Mouse (Mus musculus) T-helper 2 cell (primary cell): ENCODE results near the gene Ttc7b.

Experiments
- in situ Hi-C: fragments of 300-600 bp; cut with MboI, MseI; formaldehyde crosslinking; loops from one replicate; pipeline ENCODE4 v1.15.1; 2025; ENCODE audit warnings: high pct_unique_total_duplicates

Gene Ttc7b

DNA sequence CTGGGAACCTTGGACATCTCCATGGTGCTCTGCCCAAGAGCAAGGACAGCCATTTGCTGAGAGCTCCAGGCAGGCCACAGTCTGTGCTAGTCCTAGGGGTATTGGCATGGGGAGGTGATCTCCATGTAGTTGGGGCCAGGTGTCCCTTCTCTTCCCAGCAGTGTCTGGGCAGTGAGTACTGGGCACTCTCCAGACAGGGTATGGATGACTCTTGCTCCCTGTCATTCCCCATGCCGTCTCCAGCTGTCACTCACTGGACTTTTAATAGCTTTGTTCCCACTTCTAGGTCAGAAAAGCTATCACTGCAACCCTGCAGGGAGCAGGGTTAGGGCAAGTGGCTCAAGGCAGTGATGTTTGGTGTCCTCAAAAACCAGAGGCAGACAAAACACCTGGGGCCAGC is 214.3 kb downstream of the Ttc7b start:
- in situ Hi-C loops: no loop called here

DNA sequence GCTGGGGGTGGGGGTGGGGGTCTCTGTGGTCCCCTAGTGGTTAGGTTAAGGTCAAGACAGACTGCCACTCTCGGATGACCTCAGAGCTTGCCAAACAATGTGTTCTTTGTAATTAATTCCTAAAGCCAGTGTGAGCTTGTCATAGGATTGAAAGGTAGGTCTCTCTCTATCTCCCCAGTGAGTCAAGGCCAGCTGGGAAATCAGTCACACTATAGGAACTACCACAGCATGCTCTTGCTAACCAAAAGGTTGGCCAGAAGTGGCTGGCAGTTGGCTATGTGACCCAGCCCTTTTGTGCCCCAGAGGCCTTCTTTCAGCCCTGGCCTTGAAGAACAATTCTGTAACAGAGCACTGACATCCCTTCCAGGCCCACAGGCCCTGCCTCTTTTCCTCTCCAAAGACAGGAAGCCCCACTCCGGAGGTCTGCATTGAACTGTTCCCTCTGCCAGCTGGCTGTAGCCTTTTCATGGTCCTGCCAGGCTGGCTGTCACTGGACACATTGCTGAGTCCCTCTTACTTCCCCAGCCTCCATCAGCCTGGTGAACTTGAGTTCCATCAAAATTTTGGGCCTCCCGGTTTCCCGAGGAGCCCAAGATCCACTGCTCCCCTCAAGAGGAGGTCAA is 215.5 kb downstream of the Ttc7b start:
- in situ Hi-C loops: no loop called here

- in situ Hi-C loops: no loop called here
Observed at GRCm38 (mm10) chr12:100304280-100304679, 216.3 kb downstream of the Ttc7b start.

DNA sequence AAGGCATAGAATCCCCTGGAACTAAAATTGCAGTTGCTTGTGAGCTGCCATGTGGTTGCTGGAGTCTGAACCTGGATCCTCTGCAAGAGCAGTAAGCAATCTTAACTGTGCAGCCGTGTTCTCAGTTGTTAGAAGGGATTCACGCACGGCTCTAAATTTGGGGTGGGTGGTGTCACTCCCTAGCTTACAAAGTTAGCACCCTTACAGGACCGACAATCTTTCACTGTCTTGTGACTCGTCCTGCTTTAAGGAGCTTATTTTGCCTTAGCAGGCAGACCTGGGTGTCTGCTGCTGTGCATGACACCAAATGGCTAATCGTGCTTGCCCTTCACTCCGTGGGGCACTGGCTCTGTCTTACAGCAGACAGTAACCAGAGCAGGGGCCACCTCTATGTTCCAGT is 217.5 kb downstream of the Ttc7b start:
- in situ Hi-C loops: no loop called here

DNA sequence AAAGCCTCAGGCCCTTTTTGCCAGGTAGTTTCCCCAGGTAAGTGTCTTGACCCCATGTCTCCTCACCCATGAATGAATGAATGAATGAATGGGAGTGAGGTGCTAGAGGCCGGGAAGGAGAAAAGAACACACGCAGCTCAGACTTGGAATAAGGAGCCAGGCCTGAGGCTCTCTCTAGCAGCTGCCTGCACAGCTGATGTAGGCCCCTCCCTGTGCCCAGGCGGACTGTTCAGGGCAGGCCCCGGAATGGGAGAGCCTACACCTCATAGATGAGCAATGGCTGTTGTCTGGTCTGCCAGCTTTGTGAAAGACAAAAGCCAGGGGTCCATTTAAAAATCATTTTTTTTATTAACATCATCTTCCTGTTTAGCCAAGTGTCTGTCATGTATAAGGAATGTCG is 220.2 kb downstream of the Ttc7b start:
- in situ Hi-C loops: no loop called here

DNA sequence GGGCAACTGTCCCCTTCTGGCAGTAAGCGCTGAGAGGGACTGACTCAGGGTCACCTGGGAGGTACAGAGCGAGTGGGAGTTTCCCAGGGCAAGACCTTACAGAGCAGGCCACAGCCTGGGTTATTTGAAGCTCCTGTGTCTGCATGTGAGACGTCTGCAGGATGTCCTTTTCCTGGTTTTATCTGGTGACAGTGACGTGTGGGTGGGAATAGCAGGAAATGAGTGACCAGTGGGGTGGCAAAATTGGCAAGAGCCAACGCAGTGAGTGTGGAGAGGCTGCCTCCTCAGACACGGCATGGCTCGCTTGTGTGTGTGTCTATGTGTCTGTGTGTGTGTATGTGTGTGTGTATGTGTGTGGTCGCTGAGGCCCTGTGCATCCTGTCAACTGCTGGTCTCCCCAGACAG is 221.3 kb downstream of the Ttc7b start:
- in situ Hi-C loops: no loop called here

DNA sequence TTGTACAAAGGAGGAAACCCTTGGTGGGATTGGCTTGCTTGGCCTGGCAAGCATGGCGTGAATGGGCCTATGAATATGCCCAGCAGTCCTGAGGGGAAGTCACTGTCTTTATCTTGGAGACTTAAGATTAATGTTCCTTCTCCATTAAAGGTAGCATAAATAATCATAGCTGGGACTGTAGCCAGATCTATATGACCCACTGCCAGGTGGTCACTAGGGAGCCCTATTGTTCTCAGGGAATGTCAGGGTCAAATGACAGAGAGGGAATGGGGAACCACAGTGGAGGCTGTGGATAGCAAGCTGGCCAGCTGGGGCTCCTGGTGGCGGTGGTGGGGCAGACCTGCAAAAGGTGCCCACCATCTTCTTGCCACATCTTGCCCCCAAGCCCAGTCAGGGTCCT is 221.8 kb downstream of the Ttc7b start:
- in situ Hi-C loops: no loop called here

DNA sequence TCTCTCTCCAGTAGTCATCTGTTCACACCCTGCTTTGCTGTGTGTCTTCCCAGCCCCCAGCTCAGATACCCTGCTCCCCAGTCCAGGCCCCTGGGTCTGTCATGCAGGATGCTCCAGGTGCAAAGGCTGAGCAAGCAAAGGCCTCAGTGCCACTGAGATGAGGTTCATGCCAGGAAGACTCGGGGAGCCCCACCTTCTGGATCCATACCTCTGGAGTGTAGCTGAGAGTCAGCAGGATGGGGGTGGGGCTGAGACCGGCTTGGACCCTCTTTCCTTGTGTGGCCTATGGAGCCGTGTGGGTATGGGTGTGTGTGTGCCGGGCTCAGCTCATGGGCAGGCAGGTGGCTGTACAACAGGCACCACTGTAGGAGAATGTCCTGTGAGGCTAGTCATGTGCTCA is 222.7 kb downstream of the Ttc7b start:
- in situ Hi-C loops: no loop called here

DNA sequence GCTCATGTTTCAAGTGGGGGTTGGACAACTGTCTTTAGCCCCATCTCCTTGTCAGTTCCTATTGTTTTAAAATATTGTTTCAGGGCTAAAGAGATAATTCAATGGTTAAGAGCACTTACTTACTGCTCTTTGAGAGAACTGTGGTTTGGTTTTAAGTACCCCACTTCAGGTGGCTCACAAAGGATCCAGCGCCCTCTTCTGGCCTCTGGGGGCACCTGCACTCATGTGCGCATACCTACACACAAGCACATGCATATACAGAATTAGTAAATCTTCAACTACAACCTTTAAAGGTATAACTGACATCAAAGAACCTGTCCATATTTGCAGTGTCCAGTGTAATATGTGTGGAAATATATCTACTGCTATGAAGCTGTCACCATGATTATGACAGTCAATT is 226.2 kb downstream of the Ttc7b start:
- in situ Hi-C loops: no loop called here

DNA sequence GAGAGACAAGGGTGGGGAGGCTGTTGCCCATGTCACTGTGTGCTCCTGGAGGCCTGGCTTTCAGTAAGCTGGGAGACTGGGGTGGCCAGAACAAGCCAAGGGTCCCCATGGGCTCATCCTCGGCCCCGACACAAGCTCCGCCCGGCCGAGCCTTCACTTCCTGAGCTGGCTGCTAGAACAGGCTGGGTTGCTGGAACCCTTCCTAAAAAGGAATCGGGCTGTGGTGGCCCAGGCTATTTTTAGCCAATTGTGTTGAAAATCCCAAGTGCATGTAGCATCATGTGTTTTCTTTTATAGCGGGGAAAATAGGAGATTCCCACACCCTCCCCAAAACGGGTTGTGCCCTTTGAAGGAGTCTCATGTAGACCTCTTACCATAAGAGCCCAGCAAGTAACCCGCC is 226.7 kb downstream of the Ttc7b start:
- in situ Hi-C loops: no loop called here

- in situ Hi-C loops: no loop called here
Observed at GRCm38 (mm10) chr12:100290711-100291685, 229.6 kb downstream of the Ttc7b start.

GRCm38 (mm10) chr12:100290178-100290531 is 230.5 kb downstream of the Ttc7b start:
- in situ Hi-C loops: no loop called here

DNA sequence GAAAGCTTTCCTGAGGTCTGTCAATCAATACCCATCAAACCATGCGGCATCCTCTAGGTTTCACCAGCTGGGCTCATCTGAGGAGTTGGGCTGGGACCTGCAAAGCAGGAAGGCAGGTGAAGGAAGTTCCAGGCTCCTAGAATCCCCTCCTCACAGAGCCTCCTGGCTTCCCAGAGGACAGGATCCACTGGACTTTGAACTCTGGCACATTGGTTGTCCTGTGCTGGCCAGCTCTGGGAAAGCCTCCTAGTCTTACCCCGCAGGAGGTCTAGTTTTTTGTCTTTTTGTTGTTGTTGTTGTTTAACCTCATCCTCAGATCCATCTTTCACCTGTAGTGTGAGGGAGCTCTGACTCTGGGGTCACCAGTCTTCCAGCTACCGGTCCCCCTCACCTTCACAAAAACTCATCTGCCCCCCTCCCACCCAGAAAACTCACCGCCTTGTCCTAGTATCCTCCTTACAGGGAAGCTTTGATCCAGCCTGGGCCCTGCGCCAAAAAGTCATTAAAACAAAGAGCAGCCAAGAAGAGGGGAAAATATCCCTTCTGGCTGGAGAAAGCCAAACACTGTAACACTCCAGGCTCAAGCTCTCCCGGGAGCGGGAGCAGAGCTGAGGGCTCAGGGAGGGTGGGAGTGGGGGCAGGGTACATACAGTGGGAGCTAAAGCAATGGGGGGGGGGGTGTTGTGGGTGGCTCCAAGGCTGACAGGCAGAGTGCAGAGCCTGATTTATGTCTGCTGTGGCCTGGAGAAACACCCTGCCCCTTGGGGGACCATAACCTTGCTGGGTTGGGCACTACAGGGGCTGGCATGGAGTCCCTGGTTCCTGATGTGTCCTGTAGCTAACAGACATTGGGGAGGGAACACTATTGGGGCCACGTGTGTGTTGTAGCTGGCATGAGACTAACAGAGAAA is 231.1 kb downstream of the Ttc7b start:
- in situ Hi-C loops: no loop called here

- in situ Hi-C loops: no loop called here
Observed at GRCm38 (mm10) chr12:100288018-100288417, 232.6 kb downstream of the Ttc7b start.

GRCm38 (mm10) chr12:100287565-100287964 is 233.1 kb downstream of the Ttc7b start:
- in situ Hi-C loops: no loop called here

GRCm38 (mm10) chr12:100283283-100283682 is 237.3 kb downstream of the Ttc7b start:
- in situ Hi-C loops: no loop called here

- in situ Hi-C loops: no loop called here
Observed at GRCm38 (mm10) chr12:100282025-100282885, 238.4 kb downstream of the Ttc7b start.

DNA sequence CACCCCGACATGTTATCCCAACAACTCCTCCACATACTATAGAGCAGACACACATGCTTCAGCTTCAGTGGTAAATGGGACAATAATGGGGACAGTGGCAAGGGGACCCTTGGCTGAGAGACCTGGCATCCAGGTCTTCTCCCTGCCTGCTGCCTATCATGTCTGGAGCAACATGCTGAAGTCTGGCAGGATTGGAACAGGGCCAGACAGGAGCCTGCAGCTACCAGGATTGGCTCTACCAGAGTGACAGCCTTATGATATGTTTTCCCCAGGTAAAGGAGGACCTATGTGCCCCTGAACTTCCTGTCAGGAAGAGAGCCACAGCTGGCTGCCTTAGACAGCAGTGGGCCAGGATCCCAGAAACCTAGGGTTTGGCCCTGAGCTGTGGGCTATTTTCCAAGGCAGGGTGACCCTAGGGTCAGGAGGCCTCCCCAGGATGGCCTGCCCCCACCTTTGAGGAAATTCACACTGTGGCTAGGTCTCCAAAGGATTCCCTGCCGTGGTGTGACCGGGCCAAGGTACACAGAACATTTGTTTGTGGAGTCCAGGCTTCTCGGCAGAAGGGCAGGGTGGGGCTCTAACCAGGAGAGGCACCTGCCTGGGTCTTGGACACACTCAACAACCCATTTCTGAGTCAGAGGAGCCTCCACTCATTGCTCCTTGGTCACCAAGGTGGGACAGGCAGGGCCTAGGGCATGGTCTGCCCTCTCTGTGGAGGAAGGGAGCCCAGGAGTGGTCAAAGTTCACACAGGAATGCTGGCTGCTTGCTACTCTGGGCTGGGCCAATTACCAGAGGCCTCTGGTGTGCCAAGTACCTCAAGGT is 239.4 kb downstream of the Ttc7b start:
- in situ Hi-C loops: no loop called here

GRCm38 (mm10) chr12:100279898-100280297 is 240.7 kb downstream of the Ttc7b start:
- in situ Hi-C loops: loop anchor here (10.0 kb wide), 1 partner anchor 685 kb away; no protein-coding TSS in a partner anchor

DNA sequence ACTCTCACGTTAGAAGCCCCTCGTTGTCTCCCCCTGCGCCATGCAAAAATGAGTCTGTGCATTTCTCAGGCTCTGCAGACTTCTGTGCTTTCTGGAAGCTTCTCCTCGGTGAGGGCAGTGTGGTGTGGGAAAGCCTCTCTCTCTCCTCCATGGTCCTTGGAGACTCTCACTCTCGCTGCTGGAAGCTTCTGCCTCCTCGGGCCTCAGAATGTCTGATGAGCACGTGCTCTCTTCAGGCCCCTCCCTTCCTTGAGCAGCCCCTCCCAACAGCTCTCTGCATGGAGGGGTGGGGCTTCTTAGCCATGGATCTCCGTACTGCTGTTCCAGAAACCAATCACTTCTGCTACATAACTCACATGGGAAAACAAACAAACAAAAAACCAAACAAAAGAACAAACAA is 242.3 kb downstream of the Ttc7b start:
- in situ Hi-C loops: loop anchor here (10.0 kb wide), 1 partner anchor 684 kb away; no protein-coding TSS in a partner anchor
